Mouse (Mus musculus) induced T-regulatory cell, adult 2 months (primary cell): ENCODE measurements around the gene Igf1r.

Experiments used
- DNase-seq: peaks from one replicate; pipeline ENCODE4 v3.0.0-alpha.2; 2012; ENCODE audit warnings: low read depth

Gene Igf1r

DNA sequence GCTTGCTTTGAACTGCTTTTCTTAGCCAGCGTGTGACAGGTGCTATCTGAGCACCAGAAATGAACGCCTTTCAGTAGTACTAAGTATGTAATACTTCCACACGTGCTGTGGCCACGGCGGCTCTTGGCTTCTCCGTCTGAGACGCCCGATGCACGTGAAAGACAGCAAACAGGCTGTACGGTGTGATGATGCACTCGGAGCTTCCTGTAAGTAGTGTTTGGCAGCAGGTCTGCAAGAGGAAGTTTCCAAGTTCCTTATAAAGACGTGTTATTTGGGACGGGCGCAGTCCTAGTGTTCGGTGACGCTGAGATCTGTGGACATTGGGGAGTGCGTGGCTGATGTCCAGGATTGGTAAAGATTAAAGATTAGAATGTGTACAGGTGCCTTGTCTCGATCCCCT is 5.4 kb downstream of the Igf1r start:
- DNase-seq: no peak

DNA sequence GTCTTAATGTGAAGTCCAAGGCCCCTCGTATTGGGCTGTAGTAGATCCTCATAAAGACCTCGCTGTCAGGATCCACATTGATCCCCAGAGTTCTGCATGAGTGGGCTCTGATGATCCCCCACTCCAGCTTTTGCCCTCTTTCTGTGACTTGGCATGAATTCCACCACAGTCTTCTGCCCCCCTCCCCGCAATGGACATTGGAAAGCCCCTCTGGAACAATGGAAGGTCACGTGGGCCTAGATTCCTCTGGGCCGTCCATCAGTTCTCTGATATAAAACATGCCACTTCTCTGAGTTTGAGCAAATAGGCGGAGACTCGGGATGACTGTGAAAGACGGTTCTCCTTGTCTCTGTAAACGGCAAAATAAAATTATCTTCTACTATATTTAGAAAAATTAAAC is 8.1 kb downstream of the Igf1r start:
- DNase-seq: no peak

GRCm38 (mm10) chr7:67961567-67962267 is 9.1 kb downstream of the Igf1r start:
- DNase-seq: peak; percentile 79

DNA sequence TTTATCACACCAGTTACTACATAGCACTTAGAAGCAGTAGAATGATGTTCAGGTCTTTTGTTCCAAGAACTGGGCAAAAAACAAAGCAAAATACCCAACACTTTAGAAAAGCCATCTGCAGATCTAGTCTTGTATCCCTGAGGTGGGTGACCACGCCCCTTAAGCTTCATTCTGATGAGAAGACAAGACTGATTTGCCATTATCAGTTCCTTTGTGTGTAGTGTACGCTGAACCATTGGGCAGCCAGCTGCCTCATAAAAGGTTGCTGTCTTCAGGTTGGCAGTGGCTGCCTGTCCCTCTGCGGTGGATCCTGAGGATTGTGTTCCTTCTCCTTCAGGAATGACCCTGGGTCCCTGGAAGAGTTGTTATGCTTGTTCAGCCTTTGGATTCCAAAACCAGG is 11.1 kb downstream of the Igf1r start:
- DNase-seq: no peak

GRCm38 (mm10) chr7:67968394-67968793 is 15.8 kb downstream of the Igf1r start:
- no peak for DNase-seq

GRCm38 (mm10) chr7:67969076-67969475 is 16.4 kb downstream of the Igf1r start:
- DNase-seq: no peak

DNA sequence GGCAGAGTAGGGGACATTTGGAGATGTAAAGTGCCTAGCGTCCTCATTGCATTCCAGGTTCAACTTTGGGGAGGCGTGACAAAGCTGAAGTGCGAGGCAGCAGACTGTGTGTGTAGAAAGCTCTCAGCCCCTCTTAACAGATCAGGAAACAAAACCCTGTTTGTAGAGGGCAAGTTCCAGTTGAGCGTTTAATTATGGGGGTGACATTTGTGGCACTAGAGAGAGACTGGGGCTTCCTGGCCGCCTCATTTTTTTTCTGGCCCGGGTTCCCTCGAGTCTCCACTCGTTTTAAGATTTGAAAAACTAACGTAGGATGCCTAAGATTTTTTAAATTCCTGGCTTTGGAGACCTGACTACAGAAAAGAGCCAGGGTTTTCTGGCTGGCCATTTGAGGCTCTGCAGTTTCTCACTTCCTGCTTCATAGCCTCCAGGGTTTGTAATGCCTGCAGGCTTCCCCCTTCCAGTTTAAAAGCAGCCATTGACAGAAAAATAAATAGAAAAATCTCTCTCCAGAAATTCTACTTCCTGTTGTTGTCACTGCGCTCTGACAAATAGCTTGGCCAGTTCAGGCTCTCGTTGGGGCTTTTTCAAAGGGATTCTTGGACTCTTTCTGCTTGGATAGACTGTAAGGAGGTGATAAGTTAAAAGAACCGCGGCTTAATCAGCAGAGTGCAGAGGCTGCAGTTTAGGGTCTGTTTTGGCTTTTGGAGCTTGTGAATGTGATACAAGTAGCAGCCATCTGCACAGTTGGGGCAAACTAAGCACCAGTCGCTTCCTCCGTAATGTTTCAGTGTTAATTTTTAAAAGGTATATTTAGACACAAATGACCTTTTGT is 20.8 kb downstream of the Igf1r start:
- no peak for DNase-seq

- DNase-seq: no peak
These were observed 29.3 kb downstream of the Igf1r start for GRCm38 (mm10) chr7:67981956-67982355.

- DNase-seq: no peak
These were observed 30.2 kb downstream of the Igf1r start for GRCm38 (mm10) chr7:67982809-67983208.

GRCm38 (mm10) chr7:67983451-67983850 is 30.8 kb downstream of the Igf1r start:
- DNase-seq: no peak

- no peak for DNase-seq
These were observed 32.4 kb downstream of the Igf1r start for GRCm38 (mm10) chr7:67985003-67985416.

DNA sequence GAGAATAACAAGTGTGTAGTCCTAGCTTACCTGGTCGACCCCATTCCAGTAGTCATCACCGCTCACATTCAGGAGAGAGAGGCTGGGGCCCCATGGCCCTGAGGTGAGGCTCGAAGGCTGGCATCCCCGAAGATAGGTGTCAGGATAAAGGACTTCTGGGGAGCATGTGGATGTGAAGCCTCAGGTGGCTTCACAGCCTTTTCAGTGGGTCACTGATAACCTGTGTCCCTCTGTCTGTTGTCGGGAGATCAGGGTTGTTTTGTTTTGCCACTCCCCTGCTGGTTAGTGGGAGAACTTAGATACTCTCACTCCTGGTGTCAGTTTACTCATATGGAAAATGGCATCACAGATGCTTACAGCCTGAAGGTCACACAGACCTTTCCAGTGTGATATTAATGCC is 32.9 kb downstream of the Igf1r start:
- no peak for DNase-seq

GRCm38 (mm10) chr7:67986277-67986676 is 33.6 kb downstream of the Igf1r start:
- DNase-seq: no peak

DNA sequence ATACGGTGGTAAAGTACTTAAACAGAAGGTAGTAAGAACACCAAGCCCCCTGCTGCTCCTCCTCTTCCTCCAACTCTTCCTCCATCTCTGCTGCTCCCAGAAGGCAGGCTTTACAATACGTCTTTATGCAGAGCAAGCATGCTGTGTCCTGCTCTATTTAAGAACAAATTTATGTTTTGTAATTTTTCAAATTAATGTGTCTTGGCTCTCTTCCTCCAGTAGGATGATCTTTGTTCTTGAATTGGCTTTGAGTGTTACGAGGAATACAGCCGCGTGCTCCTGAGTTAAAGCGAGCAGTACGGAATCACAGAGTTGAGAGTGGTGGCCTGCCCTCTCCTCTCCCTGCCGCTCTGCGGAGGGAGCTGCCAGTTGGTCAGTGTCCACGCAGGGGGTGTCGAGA is 34.2 kb downstream of the Igf1r start:
- DNase-seq: no peak

- no peak for DNase-seq
These were observed 36.7 kb downstream of the Igf1r start for GRCm38 (mm10) chr7:67989376-67989775.

- DNase-seq: no peak
These were observed 41.0 kb downstream of the Igf1r start for GRCm38 (mm10) chr7:67993614-67994013.

GRCm38 (mm10) chr7:67994346-67994858 is 41.8 kb downstream of the Igf1r start:
- peak; percentile 14 for DNase-seq

DNA sequence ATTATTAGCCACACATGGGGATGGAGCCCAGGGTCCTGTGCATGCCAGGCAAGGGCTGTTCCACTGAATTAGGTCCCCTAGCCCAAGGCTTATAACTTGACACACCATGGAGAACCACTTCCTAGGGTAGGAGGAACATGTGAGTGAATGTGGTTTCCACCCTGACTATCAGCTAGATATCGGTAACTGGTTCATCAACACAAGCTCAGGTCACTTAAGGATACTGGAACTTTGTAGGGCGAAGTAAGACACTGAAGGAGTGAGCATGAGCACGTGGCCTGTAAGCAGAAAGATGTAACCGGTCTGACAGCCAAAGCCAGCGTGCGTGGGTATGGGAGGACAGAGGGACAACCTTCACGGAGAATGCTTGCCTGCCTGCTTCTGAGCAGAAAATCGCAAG is 42.6 kb downstream of the Igf1r start:
- no peak for DNase-seq

- no peak for DNase-seq
These were observed 43.8 kb downstream of the Igf1r start for GRCm38 (mm10) chr7:67996202-67996960.

- DNase-seq: no peak
These were observed 48.6 kb downstream of the Igf1r start for GRCm38 (mm10) chr7:68001269-68001668.

DNA sequence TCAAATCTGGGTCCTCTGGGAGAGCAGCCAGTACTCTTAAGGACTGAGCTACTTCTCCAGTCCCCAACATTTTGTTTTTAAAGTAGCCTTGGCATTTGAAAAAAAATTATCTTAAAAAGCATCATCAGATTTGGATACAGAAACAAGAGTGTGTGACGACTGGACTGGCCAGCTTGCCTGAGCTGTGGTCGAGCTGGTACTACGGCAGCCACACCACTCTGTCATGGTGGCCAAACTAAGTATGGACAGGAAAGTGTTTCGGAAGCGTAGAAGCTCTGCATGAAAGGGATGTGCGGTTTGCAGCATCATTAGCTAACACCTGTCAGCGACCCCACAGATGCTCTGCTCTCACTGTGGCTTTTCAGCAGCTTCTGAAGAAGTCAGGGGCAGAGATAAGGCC is 53.4 kb downstream of the Igf1r start:
- DNase-seq: no peak

DNA sequence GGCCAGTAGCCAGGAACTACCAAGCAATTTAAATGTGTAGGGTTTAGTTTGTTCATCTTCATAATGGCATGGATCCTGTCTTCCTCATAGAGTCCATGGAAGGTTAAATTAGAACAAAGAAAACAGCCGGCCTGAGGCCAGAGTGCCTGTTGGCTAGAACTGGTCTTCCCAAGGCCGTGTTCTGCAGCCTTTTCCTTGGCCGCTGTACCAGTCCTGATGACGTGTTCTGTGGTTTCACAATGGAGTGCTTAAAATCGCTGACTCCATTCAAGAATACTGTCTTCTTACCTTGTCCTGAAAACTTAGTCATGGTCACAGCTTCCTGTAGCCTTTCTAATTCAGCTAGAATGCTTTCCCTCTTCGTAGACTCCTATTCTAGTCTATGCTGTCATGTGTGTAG is 53.9 kb downstream of the Igf1r start:
- no peak for DNase-seq

GRCm38 (mm10) chr7:68009635-68010034 is 57.0 kb downstream of the Igf1r start:
- no peak for DNase-seq
